Mouse (Mus musculus): ENCODE results near the gene Snrpg.
"Not testable (repeated sequence)": the region's sequence is repeated elsewhere in the genome, so short reads cannot be mapped to it uniquely, and the experiment has no call there.

Gene Snrpg

DNA sequence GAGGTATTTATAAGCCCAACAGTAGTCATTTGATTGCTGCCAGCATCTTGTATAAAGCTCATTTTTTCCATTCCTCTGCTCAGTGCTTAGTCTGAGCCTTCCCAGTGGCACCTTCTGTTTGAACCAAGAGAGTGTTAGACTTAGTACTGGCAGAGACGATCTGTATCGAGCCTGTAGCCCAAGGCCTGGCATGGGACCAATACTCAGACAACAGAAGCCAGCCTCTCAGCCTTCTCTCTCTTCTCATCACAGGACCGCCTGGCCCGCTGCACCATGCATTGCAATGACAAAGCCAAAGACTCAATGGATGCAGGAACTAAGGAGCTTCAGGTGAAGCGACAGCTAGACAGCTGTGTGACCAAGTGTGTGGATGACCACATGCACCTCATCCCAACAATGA is 2.6 kb upstream of the Snrpg start:
- DNase-seq (ENCODE audit: low spot score) = no peak

- no peak for DNase-seq (ENCODE audit: low spot score)
Measured at GRCm38 (mm10) chr6:86370093-86370713, 901 bp upstream of the Snrpg start.

DNA sequence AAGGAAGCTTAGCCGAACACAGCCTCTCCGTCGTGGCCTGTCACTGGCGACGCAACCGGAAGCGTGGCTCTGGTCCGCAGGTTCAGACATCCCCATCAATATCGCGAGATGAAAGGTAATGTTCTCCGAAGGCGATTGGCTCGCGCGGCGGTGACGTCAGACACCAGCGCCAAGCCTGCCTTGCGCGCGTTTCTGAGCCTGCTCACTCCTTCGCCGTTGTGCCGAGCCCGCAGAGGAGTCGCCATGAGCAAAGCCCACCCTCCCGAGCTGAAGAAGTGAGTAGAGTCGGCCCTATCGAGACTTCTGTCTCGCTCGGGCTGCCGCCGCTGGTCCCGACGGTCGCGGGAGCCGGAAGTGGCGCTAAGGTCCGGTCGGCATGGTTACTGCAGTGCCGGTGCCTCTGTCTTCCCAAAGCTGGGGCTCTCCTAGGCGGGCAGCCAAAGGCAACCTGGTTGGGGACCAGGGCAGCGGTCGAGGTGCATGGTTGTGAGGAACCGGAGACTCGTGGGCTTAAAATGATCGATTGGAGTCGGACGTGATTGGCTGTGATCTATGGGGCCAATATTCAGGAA is 322 bp downstream of the Snrpg start:
- DNase-seq (ENCODE audit: low spot score) = peak; percentile 96

DNA sequence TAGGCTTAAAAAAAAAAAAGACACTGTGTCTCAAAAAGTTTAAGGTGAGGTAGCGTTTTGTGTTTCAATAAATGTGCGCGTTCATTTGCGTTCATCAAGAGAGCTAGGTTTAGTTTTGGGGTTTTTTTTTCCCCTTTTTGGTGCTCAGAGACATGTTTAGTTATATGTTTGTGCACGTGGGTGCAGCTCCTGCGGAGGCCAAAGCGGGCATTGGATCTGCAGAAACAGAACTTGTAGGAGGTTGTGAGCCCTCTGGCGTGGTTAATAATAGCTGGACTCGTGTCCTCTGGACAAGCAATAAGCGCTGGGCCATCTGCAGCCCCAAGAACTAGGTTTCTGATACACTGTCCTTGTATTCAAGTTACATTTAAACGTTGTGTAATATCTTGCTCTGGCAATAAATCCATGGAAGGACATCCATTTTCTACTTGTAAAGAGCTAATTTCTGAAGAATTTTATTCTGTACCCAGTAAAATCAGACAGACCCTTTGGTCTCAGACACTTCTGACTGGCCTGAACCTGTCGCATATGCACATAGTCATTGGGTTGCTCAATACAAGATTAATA is 929 bp downstream of the Snrpg start:
- DNase-seq (ENCODE audit: low spot score) = no peak

- no peak for DNase-seq (ENCODE audit: low spot score)
Measured at GRCm38 (mm10) chr6:86373556-86373955, 2.5 kb downstream of the Snrpg start.

GRCm38 (mm10) chr6:86378341-86378740 is 7.2 kb downstream of the Snrpg start:
- DNase-seq (ENCODE audit: low spot score) = no peak

DNA sequence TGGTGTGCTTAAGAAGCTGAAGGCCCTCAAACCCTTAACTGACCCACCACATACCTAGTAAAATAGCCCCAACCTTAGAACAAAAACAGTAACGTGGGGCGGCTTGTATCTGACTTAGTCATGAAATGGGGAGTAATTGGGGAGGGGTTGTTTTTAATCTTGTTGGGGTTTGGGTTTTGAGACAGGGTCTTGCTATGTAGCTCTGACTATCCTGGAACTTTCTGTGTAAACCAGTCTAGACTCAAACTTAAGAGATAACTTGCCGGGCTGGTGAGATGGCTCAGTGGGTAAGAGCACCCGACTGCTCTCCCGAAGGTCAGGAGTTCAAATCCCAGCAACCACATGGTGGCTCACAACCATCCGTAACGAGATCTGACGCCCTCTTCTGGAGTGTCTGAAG is 9.0 kb downstream of the Snrpg start:
- DNase-seq (ENCODE audit: low spot score) = not testable (repeated sequence)

- no peak for DNase-seq (ENCODE audit: low spot score)
Measured at GRCm38 (mm10) chr6:86382551-86382950, 11.4 kb downstream of the Snrpg start.

GRCm38 (mm10) chr6:86383370-86383769 is 12.3 kb downstream of the Snrpg start:
- DNase-seq (ENCODE audit: low spot score) = no peak

- no peak for DNase-seq (ENCODE audit: low spot score)
Measured at GRCm38 (mm10) chr6:86384692-86385091, 13.6 kb downstream of the Snrpg start.

GRCm38 (mm10) chr6:86385362-86386104 is 14.4 kb downstream of the Snrpg start:
- DNase-seq (ENCODE audit: low spot score) = no peak

- no peak for DNase-seq (ENCODE audit: low spot score)
Measured at GRCm38 (mm10) chr6:86387313-86387712, 16.2 kb downstream of the Snrpg start.

- no peak for DNase-seq (ENCODE audit: low spot score)
Measured at GRCm38 (mm10) chr6:86388461-86388860, 17.4 kb downstream of the Snrpg start.

- DNase-seq (ENCODE audit: low spot score) = no peak
Measured at GRCm38 (mm10) chr6:86391326-86391725, 20.2 kb downstream of the Snrpg start.

- no peak for DNase-seq (ENCODE audit: low spot score)
Measured at GRCm38 (mm10) chr6:86393187-86393586, 22.1 kb downstream of the Snrpg start.

DNA sequence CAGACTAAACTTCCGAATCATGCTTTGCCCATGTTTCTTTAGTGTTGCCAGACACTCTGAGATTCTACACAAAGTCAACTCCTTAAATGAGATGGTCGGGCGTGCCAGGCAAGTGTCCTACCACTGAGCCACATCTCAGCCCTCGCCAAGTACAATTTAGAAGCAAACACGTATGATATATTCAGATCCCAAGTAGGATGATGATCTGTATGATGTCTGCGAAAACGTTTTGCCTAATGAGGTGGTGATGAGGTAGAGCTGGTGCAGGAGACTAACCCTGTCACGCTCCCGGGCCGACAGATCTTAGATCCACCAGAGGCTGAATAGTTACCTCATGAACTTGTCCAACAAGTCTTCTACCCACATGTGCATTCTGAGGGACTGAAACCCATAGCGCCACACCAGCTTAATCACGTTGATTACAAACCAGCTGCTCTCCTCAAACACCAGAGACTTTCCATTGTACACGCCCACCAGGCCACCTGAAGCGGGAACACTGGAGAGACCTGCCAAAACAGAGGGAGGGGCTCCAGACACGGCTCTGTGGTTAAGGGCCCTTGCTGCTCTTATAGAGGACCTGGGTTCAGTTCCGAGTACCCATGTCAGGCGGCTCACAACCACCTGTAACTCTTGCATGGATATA is 23.1 kb downstream of the Snrpg start:
- DNase-seq (ENCODE audit: low spot score) = no peak

DNA sequence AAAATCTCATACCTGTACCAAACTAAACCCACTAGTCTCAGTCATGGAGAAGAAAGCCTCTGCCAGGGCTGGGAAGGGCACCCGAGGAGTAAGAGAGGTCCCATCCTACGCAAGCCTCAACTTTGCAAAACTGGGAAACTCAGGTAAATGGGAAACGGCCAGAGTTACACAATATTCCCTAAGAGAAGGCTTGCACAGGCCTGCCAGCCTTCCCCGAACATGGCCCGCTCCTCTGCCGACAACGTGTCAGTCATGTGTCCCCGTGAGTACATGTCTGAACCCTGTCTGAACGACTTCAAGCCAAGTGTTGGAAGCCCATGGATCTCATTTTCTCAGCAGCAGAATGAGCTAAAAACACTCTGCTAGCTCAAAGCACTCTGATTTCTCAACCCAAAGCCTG is 23.9 kb downstream of the Snrpg start:
- DNase-seq (ENCODE audit: low spot score) = no peak

- no peak for DNase-seq (ENCODE audit: low spot score)
Measured at GRCm38 (mm10) chr6:86395969-86396368, 24.9 kb downstream of the Snrpg start.

DNA sequence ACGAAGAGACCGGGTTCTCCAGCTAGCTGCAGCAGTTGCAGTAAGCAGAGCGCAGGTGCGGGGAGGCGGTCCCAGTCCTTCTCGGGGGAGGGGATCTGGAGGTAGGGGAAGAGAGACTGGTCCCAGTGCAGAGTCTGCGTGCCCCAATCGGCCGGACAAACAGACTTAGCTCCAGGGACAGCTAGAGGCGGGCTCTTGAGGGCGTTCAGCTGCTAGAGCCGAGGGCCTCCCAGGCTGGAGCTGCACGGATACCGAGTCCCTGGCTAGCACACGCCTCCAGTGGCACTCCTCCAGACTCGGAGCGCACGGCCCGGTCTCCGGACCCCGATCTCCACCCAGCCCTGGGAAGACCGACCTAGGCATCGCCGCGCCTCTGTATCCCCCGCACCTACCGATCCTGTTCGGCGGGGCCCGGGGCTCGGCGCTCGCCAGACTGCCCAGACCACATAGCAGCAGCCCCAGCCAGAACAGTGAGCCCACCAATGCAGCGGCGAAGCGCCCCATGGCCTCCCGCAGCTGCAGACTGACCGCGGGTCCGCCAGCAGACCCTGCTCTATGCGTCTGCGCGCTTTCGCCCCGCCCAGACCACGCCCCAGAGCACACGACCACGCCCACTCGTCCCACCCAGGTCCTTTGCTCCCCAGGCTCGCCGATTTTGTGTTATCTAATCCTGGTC is 25.6 kb downstream of the Snrpg start, which contains the start of gene Pcyox1:
Gene Pcyox1 (minus strand): TSS at position 574 of the 676 bp plus-strand sequence.
- peak; percentile 88 for DNase-seq (ENCODE audit: low spot score)

DNA sequence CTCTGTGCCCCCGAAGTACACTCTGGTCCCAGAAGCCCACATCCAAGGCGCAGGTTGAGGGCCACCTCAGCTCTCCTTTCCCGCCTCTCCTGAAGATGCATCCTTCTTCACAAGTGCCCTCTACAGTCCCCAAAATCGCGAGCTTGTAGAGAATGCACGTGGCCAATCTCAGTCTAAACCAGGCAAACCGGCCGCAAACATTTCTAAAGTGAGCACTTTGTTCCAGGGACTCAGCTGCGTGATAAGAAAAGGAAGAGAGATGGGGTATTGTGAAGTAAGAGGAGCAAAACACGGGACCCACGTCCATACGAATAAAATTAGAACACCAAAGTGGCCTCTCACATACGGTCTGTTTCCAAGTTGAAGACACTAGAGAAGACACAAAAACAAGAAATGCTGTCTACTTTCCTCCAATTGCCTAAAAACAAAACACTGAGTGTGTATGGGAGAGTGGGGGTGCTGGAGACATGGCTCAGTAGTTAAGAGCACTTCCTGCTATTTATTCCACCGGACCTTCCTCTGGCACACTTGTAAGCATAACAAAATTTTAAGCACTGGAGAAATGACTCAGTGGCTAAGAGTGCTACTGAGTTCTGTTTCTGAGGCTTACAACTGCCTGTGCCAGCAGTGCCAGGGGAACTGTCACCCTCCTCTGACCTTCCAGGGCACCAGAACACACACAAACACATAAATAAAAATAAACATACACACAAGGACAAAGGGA is 26.3 kb downstream of the Snrpg start:
- DNase-seq (ENCODE audit: low spot score) = no peak

DNA sequence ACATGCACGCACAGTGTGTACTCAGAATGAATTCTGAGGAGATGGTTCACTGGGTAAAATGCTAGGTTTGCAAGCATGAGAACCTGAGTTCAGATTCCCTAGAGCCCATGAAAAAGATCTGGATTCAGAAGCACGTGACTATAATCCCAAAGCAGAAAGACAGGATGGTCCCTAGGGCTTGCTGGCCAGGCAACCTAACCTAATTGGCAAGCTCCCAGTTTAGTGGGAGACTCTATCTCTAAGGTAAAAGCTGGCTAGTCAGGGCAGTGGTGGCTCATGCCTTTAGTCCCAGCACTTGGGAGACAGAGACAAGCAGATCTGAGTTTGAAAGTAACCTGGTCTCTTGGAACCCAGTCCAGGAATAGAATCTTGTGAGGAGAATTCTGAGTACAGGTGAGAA is 27.9 kb downstream of the Snrpg start:
- no peak for DNase-seq (ENCODE audit: low spot score)
